Mouse (Mus musculus): Measurements from ENCODE around the gene Gm5678. TPM values are rescaled to one million over a fixed set of nuclear protein-coding genes. Genes with fewer than 3 reads are reported as not detected.
A peak's percentile ranks its signal among the peaks of the same experiment; 100 is the strongest.
"Not testable (repeated sequence)": the region's sequence is repeated elsewhere in the genome, so short reads cannot be mapped to it uniquely, and the experiment has no call there.

The Gm5678 gene
- total RNA-seq, 1 experiment from 2014 or later: 7.4 TPM

GRCm38 (mm10) chr16:93608731-93609130 is 19.2 kb upstream of the Gm5678 start:
- no peak for DNase-seq

- DNase-seq: no peak
These were observed 18.1 kb upstream of the Gm5678 start for GRCm38 (mm10) chr16:93609796-93610195.

GRCm38 (mm10) chr16:93610961-93611360 is 16.9 kb upstream of the Gm5678 start:
- no peak for DNase-seq

- DNase-seq: peak; percentile 85
These were observed 12.6 kb upstream of the Gm5678 start for GRCm38 (mm10) chr16:93615118-93615870.

- DNase-seq: peak; percentile 23
These were observed 4.1 kb upstream of the Gm5678 start for GRCm38 (mm10) chr16:93623759-93624158.

- no peak for DNase-seq
These were observed 3.2 kb upstream of the Gm5678 start for GRCm38 (mm10) chr16:93624671-93625070.

- peak; percentile 68 for DNase-seq
These were observed 1.2 kb upstream of the Gm5678 start for GRCm38 (mm10) chr16:93626745-93627144.

- peak; percentile 48 for DNase-seq
These were observed 16.1 kb downstream of the Gm5678 start for GRCm38 (mm10) chr16:93644006-93644405.

GRCm38 (mm10) chr16:93648441-93649183 is 20.7 kb downstream of the Gm5678 start:
- DNase-seq: no peak

GRCm38 (mm10) chr16:93667976-93668375 is 40.1 kb downstream of the Gm5678 start:
- no peak for DNase-seq

GRCm38 (mm10) chr16:93669521-93669920 is 41.6 kb downstream of the Gm5678 start:
- no peak for DNase-seq

- not testable (repeated sequence) for DNase-seq
These were observed 42.6 kb downstream of the Gm5678 start for GRCm38 (mm10) chr16:93670466-93670865.

GRCm38 (mm10) chr16:93671064-93671463 is 43.2 kb downstream of the Gm5678 start:
- no peak for DNase-seq

GRCm38 (mm10) chr16:93676376-93676775 is 48.5 kb downstream of the Gm5678 start:
- DNase-seq: no peak

GRCm38 (mm10) chr16:93678206-93678605 is 50.3 kb downstream of the Gm5678 start:
- DNase-seq: no peak

- no peak for DNase-seq
These were observed 51.3 kb downstream of the Gm5678 start for GRCm38 (mm10) chr16:93679165-93679564.

Other genes with a start within 250 kb of the Gm5678 start
- 5.4 and 11.7 TPM in 2 replicates for gene Setd4, start 24.0 kb upstream of the Gm5678 start, total RNA-seq (2021)
- gene Cbr1, start 22.2 kb upstream of the Gm5678 start, total RNA-seq (2021): 128 and 147 TPM in 2 replicates
- 8.3 and 9.8 TPM in 2 replicates for gene Cbr3, start 55.1 kb downstream of the Gm5678 start, total RNA-seq (2021)
- 24.1 and 24.5 TPM in 2 replicates for gene Dop1b, start 83.8 kb downstream of the Gm5678 start, total RNA-seq (2021)
- 33.6 and 43.6 TPM in 2 replicates for gene Morc3, start 204.0 kb downstream of the Gm5678 start, total RNA-seq (2021)

Data from adrenal gland, postnatal 14 days (tissue).